Mouse (Mus musculus) heart, adult 2 months (tissue): ENCODE data around the gene Ppp1r12b.

Experiments
- CTCF ChIP-seq: fragments of 200-600 bp; IDR thresholded peaks from 2 replicates; pipeline ENCODE4 v1.8.1; 2022; ENCODE audit warnings: antibody characterized with exemption, mild to moderate bottlenecking, moderate library complexity
- EP300 ChIP-seq: fragments of 200-500 bp; IDR thresholded peaks from 2 replicates; pipeline ENCODE4 v1.6.1; 2011; ENCODE audit warnings: low read depth, low read length, control low read depth; ENCODE audit not compliant: insufficient read depth
- POLR2A ChIP-seq: fragments of 200-500 bp; IDR thresholded peaks from 2 replicates; pipeline ENCODE4 v1.6.1; 2011; ENCODE audit warnings: mild to moderate bottlenecking, low read depth, low read length, control low read depth; ENCODE audit not compliant: insufficient read depth

- TF ChIP-seq POLR2A (no peak), CTCF (no peak), EP300 (no peak)
Observed at GRCm38 (mm10) chr1:134712781-134713299, 242.9 kb downstream of the Ppp1r12b start.
